Mouse (Mus musculus): ENCODE measurements around the gene Tssk3. TPM values are rescaled to one million over a fixed set of nuclear protein-coding genes. Genes with fewer than 3 reads are reported as not detected.
"Not testable (repeated sequence)": the region's sequence is repeated elsewhere in the genome, so short reads cannot be mapped to it uniquely, and the experiment has no call there.

Tssk3 gene
- total RNA-seq, 1 experiment = not detected

DNA sequence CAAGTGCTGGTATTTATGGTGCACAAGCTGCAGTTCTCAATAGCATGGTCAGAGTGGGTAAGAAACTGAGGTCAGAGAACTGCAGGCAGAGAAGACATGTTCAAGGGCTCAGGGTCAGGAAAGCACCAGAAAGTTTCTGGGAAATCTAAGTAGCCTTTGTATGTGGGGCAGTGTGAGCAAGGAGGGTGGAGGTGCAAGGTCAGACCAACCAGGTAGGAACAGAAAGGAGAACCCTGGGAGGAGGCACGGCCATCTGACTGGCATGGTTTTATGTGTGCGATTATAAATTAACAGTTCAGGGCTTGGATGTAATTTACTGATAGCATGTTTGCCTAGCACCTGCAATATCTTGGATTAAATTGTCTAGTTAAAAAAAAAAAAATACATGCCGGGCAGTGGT, 31.1 kb downstream of the Tssk3 start:
- H3K36me3 ChIP-seq (ENCODE audit: control insufficient read depth, insufficient read depth, low read length, poor library complexity, severe bottlenecking) = no peaks in the 10 kb centered on the region

DNA sequence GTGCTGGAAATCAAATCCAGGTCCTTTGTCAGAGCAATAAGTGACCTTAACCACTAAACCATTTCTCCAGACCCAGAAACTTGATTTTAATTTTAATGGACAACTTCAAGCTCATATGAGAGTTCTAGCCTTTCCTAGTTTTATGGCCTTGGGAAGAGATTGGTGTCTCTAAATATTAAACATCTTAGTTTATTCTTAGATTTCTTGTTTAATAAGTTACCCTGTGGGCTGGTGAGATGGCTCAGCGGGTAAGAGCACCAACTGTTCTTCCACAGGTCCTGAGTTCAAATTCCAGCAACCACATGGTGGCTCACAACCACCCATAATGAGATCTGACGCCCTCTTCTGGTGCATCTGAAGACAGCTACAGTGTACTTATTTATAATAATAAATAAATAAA, 33.5 kb downstream of the Tssk3 start:
- in situ Hi-C loops (cut with MboI; ENCODE audit: low sequenced_read_pairs in 2 of 2, unreplicated experiment in 2 of 2) = loop anchor here (5.0 to 10.0 kb wide), 2 partner anchors 103 to 105 kb away; no protein-coding TSS in a partner anchor
- not testable (repeated sequence) for H3K9ac ChIP-seq (ENCODE audit: insufficient read depth, low read depth, low read length, poor library complexity, severe bottlenecking); H3K9me3 ChIP-seq (ENCODE audit: control insufficient read depth, insufficient read depth, low read depth, low read length); H3K4me3 ChIP-seq (ENCODE audit: insufficient read depth in 1 of 2, low read depth in 1 of 2, low read length in 2 of 2, poor library complexity in 1 of 2, severe bottlenecking in 1 of 2); H3K4me1 ChIP-seq (ENCODE audit: control insufficient read depth in 2 of 2, insufficient read depth in 2 of 2, low read length in 2 of 2, poor library complexity in 1 of 2); H3K36me3 ChIP-seq (ENCODE audit: control insufficient read depth, insufficient read depth, low read length, poor library complexity, severe bottlenecking); DNase-seq (ENCODE audit: low read depth, low spot score); H3K27ac ChIP-seq (ENCODE audit: insufficient read depth, low read depth, low read length, poor library complexity, severe bottlenecking)

More for the DNA sequence above, 31.1 kb downstream of the Tssk3 start:
- Histone ChIP-seq H3K9ac (ENCODE audit: insufficient read depth, low read depth, low read length, poor library complexity, severe bottlenecking) (no peak overlapping the region), H3K9me3 (ENCODE audit: control insufficient read depth, insufficient read depth, low read depth, low read length) (no peaks in the 10 kb centered on the region), H3K27ac (ENCODE audit: insufficient read depth, low read depth, low read length, poor library complexity, severe bottlenecking) (no peak overlapping the region), H3K4me1 (ENCODE audit: control insufficient read depth in 2 of 2, insufficient read depth in 2 of 2, low read length in 2 of 2, poor library complexity in 1 of 2) (peaks cover 0 to 4% of the 10 kb centered on the region in 2 experiments; a peak in 1 of 4 replicates), H3K4me3 (ENCODE audit: insufficient read depth in 1 of 2, low read depth in 1 of 2, low read length in 2 of 2, poor library complexity in 1 of 2, severe bottlenecking in 1 of 2) (no peak overlapping the region)
- no peak for DNase-seq (ENCODE audit: low read depth, low spot score)
- in situ Hi-C loops (cut with MboI; ENCODE audit: low sequenced_read_pairs in 2 of 2, unreplicated experiment in 2 of 2) = loop anchor here (5.0 to 10.0 kb wide), 2 partner anchors 105 to 107 kb away; no protein-coding TSS in a partner anchor
- TF ChIP-seq HCFC1 (IDR thresholded peaks at IDR 0.05; ENCODE audit: borderline replicate concordance, insufficient read depth, low read length) (no peak), MAFK (IDR thresholded peaks at IDR 0.05; ENCODE audit: insufficient read depth, low read depth, low read length) (no peak), ZNF384 (IDR thresholded peaks at IDR 0.05; ENCODE audit: low read depth, low read length) (no peak), ZC3H11A (IDR thresholded peaks at IDR 0.05; ENCODE audit: borderline replicate concordance, low read depth, low read length) (no peak), CHD2 (IDR thresholded peaks at IDR 0.05; ENCODE audit: low read depth, low read length) (no peak)

- no peak for DNase-seq (ENCODE audit: low read depth, low spot score)
- no peak for TF ChIP-seq MAFK (IDR thresholded peaks at IDR 0.05; ENCODE audit: insufficient read depth, low read depth, low read length)
- no peak for TF ChIP-seq CHD2 (IDR thresholded peaks at IDR 0.05; ENCODE audit: low read depth, low read length)
- TF ChIP-seq ZNF384 (IDR thresholded peaks at IDR 0.05; ENCODE audit: low read depth, low read length) = no peak
- no peak for TF ChIP-seq ZC3H11A (IDR thresholded peaks at IDR 0.05; ENCODE audit: borderline replicate concordance, low read depth, low read length)
- TF ChIP-seq HCFC1 (IDR thresholded peaks at IDR 0.05; ENCODE audit: borderline replicate concordance, insufficient read depth, low read length) = no peak
- H3K4me3 ChIP-seq (ENCODE audit: insufficient read depth in 1 of 2, low read depth in 1 of 2, low read length in 2 of 2, poor library complexity in 1 of 2, severe bottlenecking in 1 of 2) = no peak overlapping the region
- no peak overlapping the region for H3K27ac ChIP-seq (ENCODE audit: insufficient read depth, low read depth, low read length, poor library complexity, severe bottlenecking)
- H3K4me1 ChIP-seq (ENCODE audit: control insufficient read depth in 2 of 2, insufficient read depth in 2 of 2, low read length in 2 of 2, poor library complexity in 1 of 2) = peaks cover 0 to 2% of the 10 kb centered on the region in 2 experiments; a peak in 1 of 4 replicates
- in situ Hi-C loops (cut with MboI; ENCODE audit: low sequenced_read_pairs in 2 of 2, unreplicated experiment in 2 of 2) = loop anchor here (5.0 to 10.0 kb wide), 2 partner anchors 101 to 104 kb away; no protein-coding TSS in a partner anchor
- H3K9me3 ChIP-seq (ENCODE audit: control insufficient read depth, insufficient read depth, low read depth, low read length) = no peaks in the 10 kb centered on the region
- no peaks in the 10 kb centered on the region for H3K36me3 ChIP-seq (ENCODE audit: control insufficient read depth, insufficient read depth, low read length, poor library complexity, severe bottlenecking)
- no peak overlapping the region for H3K9ac ChIP-seq (ENCODE audit: insufficient read depth, low read depth, low read length, poor library complexity, severe bottlenecking)
These were observed 34.7 kb downstream of the Tssk3 start for GRCm38 (mm10) chr4:129456126-129456525.

DNA sequence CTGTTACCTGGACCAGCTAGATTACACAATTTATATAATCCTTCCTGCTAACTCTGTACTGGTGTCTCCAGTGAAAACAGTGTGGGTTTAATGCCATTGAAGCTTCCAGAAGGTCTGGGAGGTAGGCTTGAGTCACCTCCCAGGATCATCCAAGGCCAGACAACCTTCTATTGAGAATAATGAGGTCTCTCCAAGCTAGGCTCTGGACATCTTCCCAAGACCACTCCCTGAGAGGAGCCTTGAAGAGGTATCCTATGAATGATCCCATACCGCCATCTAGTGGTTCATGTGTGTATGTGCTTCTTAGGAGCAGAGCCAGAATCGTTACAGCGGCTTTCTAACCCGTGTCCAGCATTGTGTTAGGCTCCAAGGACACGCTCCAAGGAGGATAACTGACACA, 35.6 kb downstream of the Tssk3 start:
- Histone ChIP-seq H3K27ac (ENCODE audit: insufficient read depth, low read depth, low read length, poor library complexity, severe bottlenecking) (no peak overlapping the region), H3K9me3 (ENCODE audit: control insufficient read depth, insufficient read depth, low read depth, low read length) (no peaks in the 10 kb centered on the region), H3K36me3 (ENCODE audit: control insufficient read depth, insufficient read depth, low read length, poor library complexity, severe bottlenecking) (no peaks in the 10 kb centered on the region), H3K4me1 (ENCODE audit: control insufficient read depth in 2 of 2, insufficient read depth in 2 of 2, low read length in 2 of 2, poor library complexity in 1 of 2) (peaks cover 0 to 2% of the 10 kb centered on the region in 2 experiments; a peak in 1 of 4 replicates), H3K9ac (ENCODE audit: insufficient read depth, low read depth, low read length, poor library complexity, severe bottlenecking) (no peak overlapping the region), H3K4me3 (ENCODE audit: insufficient read depth in 1 of 2, low read depth in 1 of 2, low read length in 2 of 2, poor library complexity in 1 of 2, severe bottlenecking in 1 of 2) (no peak overlapping the region)
- in situ Hi-C loops (cut with MboI; ENCODE audit: low sequenced_read_pairs in 2 of 2, unreplicated experiment in 2 of 2) = loop anchor here (5.0 to 10.0 kb wide), 2 partner anchors 100 to 103 kb away; no protein-coding TSS in a partner anchor
- TF ChIP-seq MAFK (IDR thresholded peaks at IDR 0.05; ENCODE audit: insufficient read depth, low read depth, low read length) (no peak), ZC3H11A (IDR thresholded peaks at IDR 0.05; ENCODE audit: borderline replicate concordance, low read depth, low read length) (peak; percentile 97; the same call in 1 of the 2 replicates), ZNF384 (IDR thresholded peaks at IDR 0.05; ENCODE audit: low read depth, low read length) (no peak)
- peak; percentile 93 for DNase-seq (ENCODE audit: low read depth, low spot score)
